Comparison of ENCODE assay signal across 8 mouse cellular contexts in genomic region chr2:30885453-30886163, GRCm38 (mm10). TPM values are rescaled to one million over a fixed set of nuclear protein-coding genes. Genes with fewer than 3 reads are reported as not detected.
DNase-seq lines count a peak whose midpoint lies in the region; ATAC-seq and TF ChIP-seq lines count a peak whose summit lies in the region.
"Had no signal": no experiment of that assay in that cellular context is flagged by ENCODE, and none has a peak within 500 bp of the region (broad histone marks: within the 10 kb centered on the region; RNA-seq: fewer than 3 reads in every experiment).

No protein-coding gene starts in this region.

- 61% methylated on average over 9 of the region's 9 CpGs for WGBS in midbrain, embryonic 16.5 days
- whole genome bisulfite sequencing in liver, embryonic 12.5 days (ENCODE audit: insufficient replicate concordance) = 51% methylated on average over 9 of the region's 9 CpGs

- no peaks in the 10 kb centered on the region for H3K9me3 ChIP-seq in ES-Bruce4 (replicated peaks; ENCODE audit: control insufficient read depth, insufficient read depth, low read length, poor library complexity, severe bottlenecking)
- no peaks in the 10 kb centered on the region for H3K9me3 ChIP-seq in midbrain, embryonic 16.5 days (replicated peaks; ENCODE audit: control insufficient read depth, low read length, poor library complexity, severe bottlenecking)
- no peaks in the 10 kb centered on the region for H3K9me3 ChIP-seq in liver, embryonic 12.5 days (replicated peaks)

- H3K4me2 ChIP-seq in midbrain, embryonic 16.5 days (ENCODE audit: low read length) = no peak overlapping the region
- H3K4me2 ChIP-seq in liver, embryonic 12.5 days = no peak overlapping the region

- no peak overlapping the region for H3K27ac ChIP-seq in ES-Bruce4 (ENCODE audit: insufficient read depth, low read length)
- H3K27ac ChIP-seq in embryonic fibroblast, embryonic 13.5 days (ENCODE audit: insufficient read depth, low read length) = peak overlapping the region; percentile 44
- H3K27ac ChIP-seq in midbrain, embryonic 16.5 days (ENCODE audit: low read length) = peak overlapping the region; percentile 50; the same call in 1 of the 2 replicates
- H3K27ac ChIP-seq in liver, embryonic 12.5 days = no peak overlapping the region

- peak; percentile 54 for DNase-seq in ZHBTc4 (ENCODE audit: low read depth, low spot score)
- DNase-seq in layer of hippocampus, adult 18-20 months (ENCODE audit: low spot score in 2 of 2) = peak; percentile 74 to 90
- no peak for DNase-seq in adrenal gland, postnatal 25 days

- ATAC-seq in midbrain, embryonic 16.5 days = 0 out of 2 replicates have a peak, but pooled peaks have one; percentile 25
- ATAC-seq in liver, embryonic 12.5 days = no peak

- H3K36me3 ChIP-seq in ES-Bruce4 (ENCODE audit: control insufficient read depth, insufficient read depth, low read length, poor library complexity, severe bottlenecking) = no peaks in the 10 kb centered on the region
- H3K36me3 ChIP-seq in midbrain, embryonic 16.5 days (ENCODE audit: control insufficient read depth, insufficient read depth, low read length) = no peaks in the 10 kb centered on the region
- H3K36me3 ChIP-seq in liver, embryonic 12.5 days = no peaks in the 10 kb centered on the region

- no peak overlapping the region for H3K4me3 ChIP-seq in ES-Bruce4 (ENCODE audit: low read depth, low read length)
- H3K4me3 ChIP-seq in embryonic fibroblast, embryonic 13.5 days (ENCODE audit: insufficient read depth, low read length) = no peak overlapping the region
- no peak overlapping the region for H3K4me3 ChIP-seq in midbrain, embryonic 16.5 days (ENCODE audit: low read depth, low read length)
- H3K4me3 ChIP-seq in liver, embryonic 12.5 days = no peak overlapping the region

- TF ChIP-seq EP300 in ES-Bruce4 (IDR thresholded peaks at IDR 0.05; ENCODE audit: insufficient read depth, low read depth, low read length) = no peak

- peak; percentile 47 for TF ChIP-seq CTCF in ES-Bruce4 (IDR thresholded peaks at IDR 0.05; ENCODE audit: low read depth, low read length)
- peak; percentile 48; the same call in 1 of the 2 replicates for TF ChIP-seq CTCF in embryonic fibroblast, embryonic 13.5 days (IDR thresholded peaks at IDR 0.05; ENCODE audit: borderline replicate concordance, insufficient read depth, low read length)

- H3K4me1 ChIP-seq in ES-Bruce4 (ENCODE audit: control insufficient read depth, insufficient read depth, low read length) = no peaks in the 10 kb centered on the region
- no peaks in the 10 kb centered on the region for H3K4me1 ChIP-seq in embryonic fibroblast, embryonic 13.5 days (ENCODE audit: control insufficient read depth, insufficient read depth, low read length)
- H3K4me1 ChIP-seq in midbrain, embryonic 16.5 days (ENCODE audit: control insufficient read depth, insufficient read depth, low read length) = no peaks in the 10 kb centered on the region
- no peaks in the 10 kb centered on the region for H3K4me1 ChIP-seq in liver, embryonic 12.5 days

- TF ChIP-seq POLR2A in ES-Bruce4 (IDR thresholded peaks at IDR 0.05; ENCODE audit: insufficient read depth, low read length) = no peak
- no peak for TF ChIP-seq POLR2A in embryonic fibroblast, embryonic 13.5 days (IDR thresholded peaks at IDR 0.05; ENCODE audit: low read depth, low read length)

- H3K27me3 ChIP-seq in ES-Bruce4 (ENCODE audit: control insufficient read depth, insufficient read depth, low read length, poor library complexity, severe bottlenecking) = no peaks in the 10 kb centered on the region
- H3K27me3 ChIP-seq in midbrain, embryonic 16.5 days (ENCODE audit: control insufficient read depth, insufficient read depth, low read depth, low read length) = no peaks in the 10 kb centered on the region
- peaks cover 28% of the 10 kb centered on the region for H3K27me3 ChIP-seq in liver, embryonic 12.5 days (replicated peaks)

- no peak overlapping the region for H3K9ac ChIP-seq in ES-Bruce4 (ENCODE audit: low read depth, poor library complexity, severe bottlenecking)
- H3K9ac ChIP-seq in midbrain, embryonic 16.5 days (ENCODE audit: low read depth, low read length) = 0 out of 2 replicates have a peak overlapping the region, but pooled peaks have one; percentile 11
- no peak overlapping the region for H3K9ac ChIP-seq in liver, embryonic 12.5 days

RNA-seq across cellular contexts. Expression of gene Ptges, which starts 44.1 kb away (rescaled TPM):
- polyA plus RNA-seq in ES-Bruce4 (2011; ENCODE audit: insufficient read depth, insufficient read length, low read depth, missing spikeins) = 8.7 and 9.4 TPM in 2 replicates
- 37.2 and 41.3 TPM in 2 replicates for polyA plus RNA-seq in embryonic fibroblast, embryonic 13.5 days (2011; ENCODE audit: insufficient read length, low read depth, missing spikeins)
- 1 to 10 TPM; 2.5 to 5.2 TPM for total RNA-seq in layer of hippocampus, adult 18-20 months (2021)
- polyA plus RNA-seq in midbrain, embryonic 16.5 days (2015; fragmentation: Nextera tagmentation; extraction: Ambion mirVana) = 5.1 and 5.2 TPM in 2 replicates
- total RNA-seq in adrenal gland, postnatal 25 days (2021) = 15.8 and 16.7 TPM in 2 replicates
- 0.25 and 0.63 TPM in 2 replicates for polyA plus RNA-seq in liver, embryonic 12.5 days (2016; fragmentation: Nextera tagmentation; extraction: Ambion mirVana)
- total RNA-seq: common myeloid progenitor, adult 5-6 weeks had no signal

RNA-seq across cellular contexts. Expression of gene Prrx2, which starts 50.8 kb away (rescaled TPM):
- polyA plus RNA-seq in ES-Bruce4 (2011; ENCODE audit: insufficient read depth, insufficient read length, low read depth, missing spikeins) = 6.5 and 6.9 TPM in 2 replicates
- 130 and 154 TPM in 2 replicates for polyA plus RNA-seq in embryonic fibroblast, embryonic 13.5 days (2011; ENCODE audit: insufficient read length, low read depth, missing spikeins)
- 1 to 10 TPM in 1 of 2 experiments, under 1 TPM in 1; 0.94 to 1.9 TPM for total RNA-seq in layer of hippocampus, adult 18-20 months (2021)
- polyA plus RNA-seq in midbrain, embryonic 16.5 days (2015; fragmentation: Nextera tagmentation; extraction: Ambion mirVana) = 1.8 and 2.4 TPM in 2 replicates
- total RNA-seq in adrenal gland, postnatal 25 days (2021) = 0.76 TPM in 1 of 2 replicates, not detected in the other
- polyA plus RNA-seq in liver, embryonic 12.5 days (2016; fragmentation: Nextera tagmentation; extraction: Ambion mirVana) = 2.5 and 4.1 TPM in 2 replicates
- total RNA-seq: common myeloid progenitor, adult 5-6 weeks had no signal

RNA-seq across cellular contexts. Expression of gene Asb6, which starts 55.5 kb away (rescaled TPM):
- polyA plus RNA-seq in ES-Bruce4 (2011; ENCODE audit: insufficient read depth, insufficient read length, low read depth, missing spikeins) = 18.4 and 19.9 TPM in 2 replicates
- 20.2 and 26.0 TPM in 2 replicates for polyA plus RNA-seq in embryonic fibroblast, embryonic 13.5 days (2011; ENCODE audit: insufficient read length, low read depth, missing spikeins)
- 10 to 100 TPM; 40.2 to 43.3 TPM for total RNA-seq in layer of hippocampus, adult 18-20 months (2021)
- 41.7 and 48.0 TPM in 2 replicates for polyA plus RNA-seq in midbrain, embryonic 16.5 days (2015; fragmentation: Nextera tagmentation; extraction: Ambion mirVana)
- total RNA-seq in adrenal gland, postnatal 25 days (2021) = 29.2 and 31.5 TPM in 2 replicates
- polyA plus RNA-seq in liver, embryonic 12.5 days (2016; fragmentation: Nextera tagmentation; extraction: Ambion mirVana) = 41.0 and 41.7 TPM in 2 replicates

Comparison
In these comparisons a context has a peak if more than half of its experiments do, and no peak if none do; other contexts are left out.
1. H3K27ac ChIP-seq: peak in embryonic fibroblast, embryonic 13.5 days (single experiment) and midbrain, embryonic 16.5 days (single experiment); none in ES-Bruce4 (single experiment) and liver, embryonic 12.5 days (single experiment).
2. RNA of gene Prrx2, which starts 50.8 kb away (polyA plus RNA-seq): 130 to 154 TPM in embryonic fibroblast, embryonic 13.5 days; 6.5 to 6.9 TPM in ES-Bruce4, 2.5 to 4.1 TPM in liver, embryonic 12.5 days and 1.8 to 2.4 TPM in midbrain, embryonic 16.5 days; every median in the first group is over 10 times any median in the second.